Mouse (Mus musculus) layer of hippocampus, adult 8-10 months (tissue): ENCODE measurements around the gene Mcrip1. TPM values are rescaled to one million over a fixed set of nuclear protein-coding genes. Genes with fewer than 3 reads are reported as not detected.
"Not testable (repeated sequence)": the region's sequence is repeated elsewhere in the genome, so short reads cannot be mapped to it uniquely, and the experiment has no call there.

ENCODE experiments used
- DNase-seq, 2 experiments: peaks; one replicate each; pipeline ENCODE4 v3.0.0; 2022; ENCODE audit warnings: low spot score in 2 of 2
- total RNA-seq, 4 experiments: library from RNA; stranded (reverse); gene quantifications; 2 replicates each; pipeline ENCODE4 v1.2.4; 2022

Mcrip1 gene
- total RNA-seq, result 10 to 100 TPM; 61.1 to 68.7 (median 63.3) TPM

- peak; percentile 84 to 87 for DNase-seq
Measured at GRCm38 (mm10) chr11:120549168-120549945, at the start of gene Mcrip1. Gene Mcrip1, minus strand, starts transcription at chr11:120549727.

- DNase-seq, result no peak
Measured at GRCm38 (mm10) chr11:120598990-120599549, 49.5 kb upstream of the Mcrip1 start.

DNA sequence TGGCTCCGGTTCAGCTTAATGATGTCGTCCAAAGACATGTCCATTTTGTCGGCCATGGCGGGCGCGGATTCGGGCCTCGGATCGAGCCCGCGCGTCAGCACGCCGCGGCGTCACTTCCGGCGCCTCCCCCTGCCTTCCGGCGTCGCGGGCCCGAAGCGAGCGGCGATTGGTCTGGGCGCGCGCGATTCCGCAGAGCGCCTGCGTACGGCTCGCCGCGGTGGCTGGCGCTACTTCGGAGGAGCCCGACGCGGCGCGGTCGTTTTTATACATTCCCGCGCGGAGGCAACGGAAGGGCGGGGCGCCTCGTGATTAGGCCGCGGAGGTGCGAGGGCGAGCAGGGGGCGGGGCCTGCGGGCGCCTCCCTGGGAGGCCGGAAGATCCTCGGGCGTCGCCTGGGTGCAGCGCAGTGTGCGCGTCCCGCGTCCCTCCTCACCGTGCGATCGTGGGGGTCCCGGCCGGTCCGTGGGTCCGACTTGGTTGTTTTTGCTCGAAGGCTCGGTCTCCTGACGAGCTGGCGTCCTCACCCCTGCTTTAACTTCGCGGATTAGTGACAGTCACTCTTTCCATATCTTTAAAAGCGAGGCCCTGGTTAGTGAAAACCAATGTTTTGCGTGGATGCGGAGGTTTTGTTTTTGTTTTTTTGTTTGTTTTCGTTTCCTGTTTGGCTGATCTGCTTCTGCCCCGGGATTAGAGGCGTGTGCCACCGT lies 48.9 kb upstream of the Mcrip1 start, which contains the start of the genes Alyref and Anapc11:
Gene Alyref (minus strand): TSS at position 83 of the 707 bp plus-strand sequence.
Gene Anapc11 (plus strand): TSS at position 139 of the 707 bp plus-strand sequence.
- DNase-seq, result peak; percentile 85 to 87

GRCm38 (mm10) chr11:120597240-120598235 lies 48.0 kb upstream of the Mcrip1 start:
- DNase-seq, result no peak

- DNase-seq, result no peak
Measured at GRCm38 (mm10) chr11:120588531-120588930, 39.0 kb upstream of the Mcrip1 start.

GRCm38 (mm10) chr11:120583937-120584336 lies 34.4 kb upstream of the Mcrip1 start:
- no peak for DNase-seq

DNA sequence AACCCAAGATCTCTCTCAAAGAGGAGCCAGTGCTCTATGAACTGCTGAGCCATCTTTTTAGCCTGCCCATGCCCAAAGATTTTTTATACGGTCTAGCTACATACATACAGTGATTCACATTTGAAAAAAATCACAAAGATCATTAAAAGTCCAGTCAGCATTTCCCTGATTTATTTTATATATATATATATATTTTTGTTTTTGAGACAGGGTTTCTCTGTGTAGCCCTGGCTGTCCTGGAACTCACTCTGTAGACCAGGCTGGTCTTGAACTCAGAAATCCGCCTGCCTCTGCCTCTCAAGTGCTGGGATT lies 33.4 kb upstream of the Mcrip1 start:
- DNase-seq, result not testable (repeated sequence)

- DNase-seq, result no peak
Measured at GRCm38 (mm10) chr11:120582268-120582981, 32.9 kb upstream of the Mcrip1 start.

DNA sequence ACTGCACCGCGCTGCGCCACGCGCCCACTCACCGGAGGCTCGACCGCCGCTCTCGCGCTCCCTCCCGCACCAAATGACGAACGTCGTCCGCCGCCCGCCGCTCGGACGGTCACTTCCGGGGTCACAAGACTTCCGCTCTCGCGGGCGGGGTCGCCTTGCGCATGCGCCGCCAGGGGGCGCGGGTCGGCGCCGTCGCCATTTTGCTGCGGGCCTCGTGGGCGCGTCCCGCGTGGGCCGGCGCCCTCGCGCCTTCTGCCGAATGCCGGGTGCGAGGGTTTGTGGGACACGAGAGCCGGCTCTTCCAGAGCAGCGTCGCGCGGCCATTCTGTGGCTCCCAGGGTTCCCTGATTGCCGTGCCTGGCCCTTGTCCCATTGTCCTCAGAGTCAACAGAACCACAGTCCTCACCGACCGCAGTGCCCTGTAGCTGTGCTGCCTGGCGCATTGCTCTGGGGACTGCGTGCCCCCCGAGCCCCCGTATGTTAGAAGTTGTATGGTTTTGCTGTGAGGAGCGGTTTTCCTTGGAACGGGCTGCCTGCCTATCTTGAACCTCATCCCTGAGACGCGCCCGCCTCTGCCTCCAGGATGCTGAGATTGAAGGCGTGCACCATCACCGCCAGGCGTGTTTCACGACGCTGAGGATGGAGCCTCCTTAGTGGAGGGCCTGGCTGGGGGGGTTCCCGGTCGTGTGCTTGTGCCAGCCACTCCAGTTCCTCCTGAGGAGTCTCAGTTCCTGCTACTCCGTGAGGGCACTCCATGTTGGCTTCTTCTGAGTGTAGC lies 32.2 kb upstream of the Mcrip1 start, which contains the start of gene Arhgdia:
Gene Arhgdia (minus strand): TSS at position 135 of the 778 bp plus-strand sequence.
- peak; percentile 82 to 88 for DNase-seq

- peak in 1 of 2 experiments; percentile 19 for DNase-seq
Measured at GRCm38 (mm10) chr11:120580871-120581331, 31.4 kb upstream of the Mcrip1 start.

GRCm38 (mm10) chr11:120580190-120580589 lies 30.7 kb upstream of the Mcrip1 start:
- DNase-seq, result peak in 1 of 2 experiments; percentile 35

GRCm38 (mm10) chr11:120579316-120580107 lies 30.0 kb upstream of the Mcrip1 start:
- DNase-seq, result peak; percentile 58 to 74

GRCm38 (mm10) chr11:120578694-120579243 lies 29.2 kb upstream of the Mcrip1 start:
- no peak for DNase-seq

DNA sequence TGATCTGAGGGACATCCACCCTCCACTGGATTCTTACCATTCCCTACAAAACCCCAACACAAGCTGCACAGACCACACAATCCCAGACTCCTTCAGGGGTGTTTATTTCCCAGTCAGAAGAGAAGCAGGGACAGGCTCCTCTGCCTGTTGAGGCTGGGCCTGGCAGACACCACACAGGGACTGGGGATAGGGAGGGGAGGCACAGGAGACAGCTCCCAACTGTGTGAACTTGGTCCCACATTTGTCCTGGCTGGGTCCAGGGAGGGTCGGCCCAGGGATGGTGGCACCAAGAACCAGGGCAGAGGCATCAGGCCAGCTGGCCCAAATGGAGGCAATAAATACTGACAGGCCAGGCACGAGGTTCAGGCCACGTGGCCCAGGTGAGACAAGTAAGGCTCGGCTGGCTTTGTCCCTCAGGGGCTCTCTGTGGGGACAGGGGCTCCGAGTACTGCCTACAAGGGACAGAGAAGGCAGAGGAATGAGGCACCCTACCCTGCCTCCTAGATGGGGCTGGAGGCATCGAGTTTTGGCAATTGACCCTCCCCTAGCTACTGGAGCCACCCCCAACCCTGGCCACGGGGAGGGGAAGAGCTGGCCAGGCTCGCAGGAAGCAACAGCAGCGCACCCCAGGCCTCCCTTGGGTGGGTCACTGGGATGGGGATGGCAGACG lies 28.6 kb upstream of the Mcrip1 start:
- DNase-seq, result no peak

GRCm38 (mm10) chr11:120577211-120578023 lies 27.9 kb upstream of the Mcrip1 start:
- no peak for DNase-seq

DNA sequence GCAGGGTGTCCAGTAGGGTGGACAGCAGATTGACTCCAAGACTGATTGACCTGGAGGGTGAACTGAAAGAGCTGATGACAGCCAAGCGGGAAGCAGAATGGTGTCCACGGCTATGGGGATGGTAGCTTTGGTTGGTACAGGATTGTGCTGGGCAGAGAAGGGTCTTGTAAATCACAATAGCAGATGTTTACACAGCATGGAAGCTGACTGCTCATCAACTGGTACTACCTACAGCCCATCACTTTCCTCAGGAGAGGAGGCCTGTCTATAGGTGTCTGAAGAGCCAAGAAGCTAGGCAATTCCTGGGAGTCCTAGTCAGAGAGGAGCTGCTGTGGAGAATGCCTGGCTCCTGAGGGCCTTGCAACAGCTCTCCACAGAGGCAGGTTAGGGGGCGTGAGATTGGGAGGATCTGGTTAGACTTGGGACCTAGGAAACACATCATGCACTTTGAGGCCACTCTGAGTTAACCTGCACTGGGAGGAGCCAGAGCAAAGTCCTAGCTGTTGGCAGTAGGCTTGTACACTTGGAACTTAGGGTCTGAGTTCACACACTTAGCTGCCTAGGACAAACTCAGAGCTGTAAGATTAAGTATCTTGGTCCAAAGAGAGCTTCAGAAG lies 26.9 kb upstream of the Mcrip1 start:
- DNase-seq, result no peak
